Mouse (Mus musculus): ENCODE results near the gene Gss. TPM values are rescaled to one million over a fixed set of nuclear protein-coding genes. Genes with fewer than 3 reads are reported as not detected.

The Gss gene
- polyA plus RNA-seq, 1 experiment = 55.3 TPM

DNA sequence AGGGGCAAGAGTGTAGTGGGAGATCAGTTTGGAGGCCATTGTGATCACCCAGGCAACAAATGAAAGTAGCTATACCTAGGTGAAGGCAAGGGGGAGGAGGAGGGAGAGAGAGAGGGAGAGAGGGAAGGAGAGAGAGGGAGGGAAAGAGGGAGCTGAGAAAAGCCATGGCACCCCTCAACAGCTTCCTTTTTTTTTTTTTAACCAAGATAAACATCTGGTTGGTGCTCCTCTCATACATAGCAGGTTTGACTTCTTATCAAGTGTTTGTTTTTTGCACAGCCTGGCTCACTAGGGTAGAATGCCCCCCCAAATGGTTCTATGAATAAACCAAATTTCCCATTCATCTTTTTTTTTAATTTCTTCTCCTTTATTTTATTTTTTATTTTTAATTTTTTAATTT is 56.3 kb downstream of the Gss start:
- Histone ChIP-seq H3K36me3 (ENCODE audit: control insufficient read depth, insufficient read depth) (no peaks in the 10 kb centered on the region), H3K4me3 (no peak overlapping the region), H3ac (ENCODE audit: control insufficient read depth, insufficient read length) (no peak overlapping the region), H3K79me2 (ENCODE audit: control insufficient read depth, insufficient read depth) (no peaks in the 10 kb centered on the region), H3K27me3 (ENCODE audit: control insufficient read depth, insufficient read depth, insufficient read length) (no peaks in the 10 kb centered on the region), H3K4me2 (ENCODE audit: low read depth) (no peak overlapping the region)
- TF ChIP-seq MAX (IDR thresholded peaks at IDR 0.05; ENCODE audit: low read depth) = no peak
- no peak for TF ChIP-seq POLR2A (IDR thresholded peaks at IDR 0.05; ENCODE audit: insufficient read length, low read depth)
- TF ChIP-seq TCF12 (IDR thresholded peaks at IDR 0.05; ENCODE audit: insufficient read depth, poor library complexity, severe bottlenecking) = no peak
- TF ChIP-seq USF1 (IDR thresholded peaks at IDR 0.05; ENCODE audit: low read depth) = no peak
- no peak for TF ChIP-seq MYOD1 (IDR thresholded peaks at IDR 0.05; ENCODE audit: control insufficient read depth in 1 of 3, insufficient read length in 2 of 3, low read depth in 2 of 3)
- no peak for TF ChIP-seq E2F4 (IDR thresholded peaks at IDR 0.05; ENCODE audit: insufficient read depth)
- TF ChIP-seq SRF (IDR thresholded peaks at IDR 0.05; ENCODE audit: control insufficient read depth, insufficient read length, low read depth) = no peak
- TF ChIP-seq TCF3 (IDR thresholded peaks at IDR 0.05; ENCODE audit: insufficient read length, low read depth) = no peak
- no peak for TF ChIP-seq REST (IDR thresholded peaks at IDR 0.05; ENCODE audit: insufficient read depth, insufficient read length)
- TF ChIP-seq POLR2AphosphoS2 (IDR thresholded peaks at IDR 0.05; ENCODE audit: insufficient read length, low read depth) = no peak
- TF ChIP-seq CEBPB (IDR thresholded peaks at IDR 0.05; ENCODE audit: insufficient read depth, poor library complexity, severe bottlenecking) = no peak
- TF ChIP-seq MYOG (IDR thresholded peaks at IDR 0.05; ENCODE audit: control insufficient read depth in 1 of 3, insufficient read depth in 1 of 3, insufficient read length in 2 of 3, low read depth in 2 of 3) = no peak

- no peak overlapping the region for H3ac ChIP-seq (ENCODE audit: control insufficient read depth, insufficient read length)
- no peaks in the 10 kb centered on the region for H3K36me3 ChIP-seq (ENCODE audit: control insufficient read depth, insufficient read depth)
- TF ChIP-seq USF1 (IDR thresholded peaks at IDR 0.05; ENCODE audit: low read depth) (no peak), TCF12 (IDR thresholded peaks at IDR 0.05; ENCODE audit: insufficient read depth, poor library complexity, severe bottlenecking) (no peak), TCF3 (IDR thresholded peaks at IDR 0.05; ENCODE audit: insufficient read length, low read depth) (no peak), POLR2AphosphoS2 (IDR thresholded peaks at IDR 0.05; ENCODE audit: insufficient read length, low read depth) (no peak), MAX (IDR thresholded peaks at IDR 0.05; ENCODE audit: low read depth) (no peak), CEBPB (IDR thresholded peaks at IDR 0.05; ENCODE audit: insufficient read depth, poor library complexity, severe bottlenecking) (no peak)
- no peak overlapping the region for H3K4me3 ChIP-seq
- no peaks in the 10 kb centered on the region for H3K79me2 ChIP-seq (ENCODE audit: control insufficient read depth, insufficient read depth)
- no peak overlapping the region for H3K4me2 ChIP-seq (ENCODE audit: low read depth)
- no peaks in the 10 kb centered on the region for H3K27me3 ChIP-seq (ENCODE audit: control insufficient read depth, insufficient read depth, insufficient read length)
These were observed 65.2 kb downstream of the Gss start for GRCm38 (mm10) chr2:155527367-155527766.

GRCm38 (mm10) chr2:155524378-155524777 is 68.2 kb downstream of the Gss start:
- Histone ChIP-seq H3K4me3 (no peak overlapping the region), H3K79me2 (ENCODE audit: control insufficient read depth, insufficient read depth) (no peaks in the 10 kb centered on the region), H3K27me3 (ENCODE audit: control insufficient read depth, insufficient read depth, insufficient read length) (no peaks in the 10 kb centered on the region), H3K36me3 (ENCODE audit: control insufficient read depth, insufficient read depth) (no peaks in the 10 kb centered on the region), H3ac (ENCODE audit: control insufficient read depth, insufficient read length) (no peak overlapping the region), H3K4me2 (ENCODE audit: low read depth) (no peak overlapping the region)
- TF ChIP-seq TCF3 (IDR thresholded peaks at IDR 0.05; ENCODE audit: insufficient read length, low read depth) (no peak), CEBPB (IDR thresholded peaks at IDR 0.05; ENCODE audit: insufficient read depth, poor library complexity, severe bottlenecking) (0 out of 2 replicates have a peak, but pooled peaks have one; percentile 51), TCF12 (IDR thresholded peaks at IDR 0.05; ENCODE audit: insufficient read depth, poor library complexity, severe bottlenecking) (no peak), E2F4 (IDR thresholded peaks at IDR 0.05; ENCODE audit: insufficient read depth) (no peak), MYOD1 (IDR thresholded peaks at IDR 0.05; ENCODE audit: control insufficient read depth in 1 of 3, insufficient read length in 2 of 3, low read depth in 2 of 3) (peak in 1 of 3 experiments; percentile 3), MAX (IDR thresholded peaks at IDR 0.05; ENCODE audit: low read depth) (no peak), SRF (IDR thresholded peaks at IDR 0.05; ENCODE audit: control insufficient read depth, insufficient read length, low read depth) (no peak), REST (IDR thresholded peaks at IDR 0.05; ENCODE audit: insufficient read depth, insufficient read length) (no peak), POLR2A (IDR thresholded peaks at IDR 0.05; ENCODE audit: insufficient read length, low read depth) (no peak), USF1 (IDR thresholded peaks at IDR 0.05; ENCODE audit: low read depth) (no peak), MYOG (IDR thresholded peaks at IDR 0.05; ENCODE audit: control insufficient read depth in 1 of 3, insufficient read depth in 1 of 3, insufficient read length in 2 of 3, low read depth in 2 of 3) (peak in 1 of 3 experiments; percentile 10), POLR2AphosphoS2 (IDR thresholded peaks at IDR 0.05; ENCODE audit: insufficient read length, low read depth) (no peak)

DNA sequence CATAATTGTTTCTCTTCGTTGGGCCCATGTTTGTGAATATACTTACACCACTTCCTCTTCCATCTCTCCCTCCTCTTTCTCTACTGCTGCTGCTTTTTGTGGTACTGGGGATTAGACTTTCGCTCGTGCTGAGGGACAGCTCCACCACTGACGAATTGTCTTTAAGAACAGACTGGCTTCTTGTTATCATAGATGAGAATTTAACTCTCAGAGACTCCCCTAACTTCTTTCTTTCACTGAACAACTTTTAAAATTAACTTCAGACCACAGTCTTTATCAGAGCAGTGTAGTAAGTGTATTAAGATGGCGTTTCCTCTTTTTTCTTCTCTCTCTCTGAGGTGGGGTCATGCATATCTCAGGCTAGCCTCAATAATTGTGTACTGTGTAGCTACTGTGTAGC is 68.9 kb downstream of the Gss start:
- H3K27me3 ChIP-seq (ENCODE audit: control insufficient read depth, insufficient read depth, insufficient read length) = no peaks in the 10 kb centered on the region
- no peaks in the 10 kb centered on the region for H3K36me3 ChIP-seq (ENCODE audit: control insufficient read depth, insufficient read depth)
- no peak overlapping the region for H3ac ChIP-seq (ENCODE audit: control insufficient read depth, insufficient read length)
- TF ChIP-seq REST (IDR thresholded peaks at IDR 0.05; ENCODE audit: insufficient read depth, insufficient read length) = no peak
- no peak for TF ChIP-seq MAX (IDR thresholded peaks at IDR 0.05; ENCODE audit: low read depth)
- TF ChIP-seq E2F4 (IDR thresholded peaks at IDR 0.05; ENCODE audit: insufficient read depth) = no peak
- no peak for TF ChIP-seq POLR2AphosphoS2 (IDR thresholded peaks at IDR 0.05; ENCODE audit: insufficient read length, low read depth)
- TF ChIP-seq TCF12 (IDR thresholded peaks at IDR 0.05; ENCODE audit: insufficient read depth, poor library complexity, severe bottlenecking) = no peak
- no peak for TF ChIP-seq POLR2A (IDR thresholded peaks at IDR 0.05; ENCODE audit: insufficient read length, low read depth)
- TF ChIP-seq USF1 (IDR thresholded peaks at IDR 0.05; ENCODE audit: low read depth) = no peak
- no peak for TF ChIP-seq MYOD1 (IDR thresholded peaks at IDR 0.05; ENCODE audit: control insufficient read depth in 1 of 3, insufficient read length in 2 of 3, low read depth in 2 of 3)
- TF ChIP-seq CEBPB (IDR thresholded peaks at IDR 0.05; ENCODE audit: insufficient read depth, poor library complexity, severe bottlenecking) = no peak
- no peak for TF ChIP-seq TCF3 (IDR thresholded peaks at IDR 0.05; ENCODE audit: insufficient read length, low read depth)
- no peak for TF ChIP-seq MYOG (IDR thresholded peaks at IDR 0.05; ENCODE audit: control insufficient read depth in 1 of 3, insufficient read depth in 1 of 3, insufficient read length in 2 of 3, low read depth in 2 of 3)
- no peak for TF ChIP-seq SRF (IDR thresholded peaks at IDR 0.05; ENCODE audit: control insufficient read depth, insufficient read length, low read depth)
- no peak overlapping the region for H3K4me2 ChIP-seq (ENCODE audit: low read depth)
- H3K4me3 ChIP-seq = no peak overlapping the region
- no peaks in the 10 kb centered on the region for H3K79me2 ChIP-seq (ENCODE audit: control insufficient read depth, insufficient read depth)

Data from myocyte (in vitro differentiated cells).